Mouse (Mus musculus) neural tube, postnatal 0 days (tissue): ENCODE results near the gene Ndufa13. TPM values are rescaled to one million over a fixed set of nuclear protein-coding genes. Genes with fewer than 3 reads are reported as not detected.

Experiments used
- polyA plus RNA-seq: library from polyadenylated mRNA; unstranded; fragments of >200 nt; fragmentation: Nextera tagmentation; extraction: Ambion mirVana; gene quantifications from 2 replicates; pipeline ENCODE4 v1.2.1, GENCODE M21; 2015

The Ndufa13 gene
- 267 and 290 TPM in 2 replicates for polyA plus RNA-seq

DNA sequence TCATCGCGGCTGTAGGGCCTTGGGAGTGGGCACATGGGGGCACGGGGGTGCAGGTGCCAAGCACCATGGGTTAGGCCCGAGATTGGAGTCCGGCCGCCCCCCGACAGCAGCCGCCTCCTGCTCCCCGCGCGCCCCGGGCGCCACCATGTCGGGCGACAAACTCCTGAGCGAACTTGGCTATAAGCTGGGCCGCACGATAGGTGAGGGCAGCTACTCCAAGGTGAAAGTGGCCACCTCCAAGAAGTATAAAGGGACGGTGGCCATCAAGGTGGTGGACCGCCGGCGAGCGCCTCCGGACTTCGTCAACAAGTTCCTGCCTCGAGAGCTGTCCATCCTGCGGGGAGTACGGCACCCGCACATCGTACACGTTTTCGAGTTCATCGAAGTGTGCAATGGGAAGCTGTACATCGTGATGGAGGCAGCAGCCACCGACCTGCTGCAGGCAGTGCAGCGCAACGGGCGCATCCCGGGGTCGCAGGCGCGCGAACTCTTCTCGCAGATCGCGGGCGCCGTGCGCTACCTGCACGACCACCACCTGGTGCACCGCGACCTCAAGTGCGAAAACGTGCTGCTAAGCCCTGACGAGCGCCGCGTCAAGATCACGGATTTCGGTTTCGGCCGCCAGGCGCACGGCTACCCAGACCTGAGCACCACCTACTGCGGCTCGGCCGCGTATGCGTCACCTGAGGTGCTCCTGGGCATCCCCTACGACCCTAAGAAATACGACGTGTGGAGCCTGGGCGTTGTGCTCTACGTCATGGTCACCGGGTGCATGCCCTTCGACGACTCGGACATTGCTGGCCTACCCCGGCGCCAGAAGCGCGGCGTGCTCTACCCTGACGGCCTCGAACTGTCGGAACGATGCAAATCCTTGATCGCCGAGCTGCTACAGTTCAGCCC, at the start of gene Ndufa13, which contains the start of the genes Tssk6 and Yjefn3:
TSS of gene Ndufa13 (minus strand) at position 396 of the 900 bp plus-strand sequence.
TSS of gene Tssk6 (plus strand) at position 22 of the 900 bp plus-strand sequence.
TSS of gene Yjefn3 (minus strand) at position 550 of the 900 bp plus-strand sequence.

DNA sequence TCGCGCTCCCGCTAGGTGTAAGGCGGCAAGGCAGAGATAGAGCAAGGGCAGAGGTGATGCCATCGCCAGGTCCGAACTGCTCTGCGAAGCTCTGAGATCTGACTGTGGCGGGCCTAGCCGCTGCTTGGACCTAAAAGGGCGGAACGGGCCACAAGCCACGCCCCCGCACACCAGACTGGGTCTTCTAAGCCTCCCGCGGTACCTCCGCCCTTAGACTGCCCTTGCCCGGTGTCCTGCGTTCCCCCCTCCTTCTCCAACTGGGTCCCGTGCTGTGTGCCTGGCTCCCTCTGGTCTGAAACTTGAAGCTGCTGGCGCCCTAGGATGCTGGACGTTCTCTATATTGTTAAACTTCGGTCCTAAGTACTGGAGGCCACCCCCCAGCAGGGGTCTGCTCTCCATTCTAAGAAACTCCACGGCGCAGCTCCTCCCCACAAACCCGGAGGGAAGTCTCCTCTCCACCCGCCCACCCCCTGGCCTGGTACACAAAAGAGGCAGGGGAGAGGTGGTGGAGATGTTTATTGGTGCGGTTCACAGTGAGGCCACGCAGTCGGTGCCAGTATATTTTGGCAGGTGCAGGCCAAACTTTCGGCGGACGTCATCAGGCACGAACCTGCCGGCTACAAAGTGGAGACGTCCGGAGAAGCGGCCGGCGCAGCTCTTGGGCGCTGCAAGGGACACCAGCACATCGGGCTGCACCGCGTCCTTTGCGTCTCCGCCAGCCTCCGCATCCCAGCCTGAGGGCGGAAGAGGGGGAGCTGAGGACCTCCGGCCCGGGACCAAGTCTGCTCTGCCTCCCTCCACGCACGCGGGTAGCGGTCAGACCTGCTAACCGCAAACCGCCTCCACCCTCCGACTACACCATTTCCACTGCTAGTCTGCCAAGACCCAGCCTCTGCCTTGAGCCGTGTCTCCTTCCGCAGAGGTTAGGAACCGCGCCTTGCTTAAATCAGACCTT, 14.8 kb downstream of the Ndufa13 start, which contains the start of gene Cilp2:
TSS of gene Cilp2 (minus strand) at position 399 of the 955 bp plus-strand sequence.

Other genes starting within 250 kb of the Ndufa13 start
- gene Zfp964, start 248.1 kb downstream of the Ndufa13 start, polyA plus RNA-seq, result 1.4 and 1.6 TPM in 2 replicates
- 14.2 and 15.6 TPM in 2 replicates for gene Zfp869, start 191.8 kb downstream of the Ndufa13 start, polyA plus RNA-seq
- 4.6 and 5.6 TPM in 2 replicates for gene Zfp963, start 152.6 kb downstream of the Ndufa13 start, polyA plus RNA-seq
- 0.30 TPM in 1 of 2 replicates, not detected in the other for gene Gm20422, start 127.7 kb downstream of the Ndufa13 start, polyA plus RNA-seq
- gene Atp13a1, start 111.4 kb downstream of the Ndufa13 start, polyA plus RNA-seq, result 32.8 and 38.9 TPM in 2 replicates
- gene Zfp866, start 111.4 kb downstream of the Ndufa13 start, polyA plus RNA-seq, result 21.2 and 23.9 TPM in 2 replicates
- gene Gmip, start 93.9 kb downstream of the Ndufa13 start, polyA plus RNA-seq, result 19.8 and 26.2 TPM in 2 replicates
- 0.46 and 0.52 TPM in 2 replicates for gene Lpar2, start 80.1 kb downstream of the Ndufa13 start, polyA plus RNA-seq
- gene Pbx4, start 70.1 kb downstream of the Ndufa13 start, polyA plus RNA-seq, result 90.4 and 95.0 TPM in 2 replicates
- 6.9 and 7.0 TPM in 2 replicates for gene Cilp2, start 14.9 kb downstream of the Ndufa13 start, polyA plus RNA-seq
- 5.1 and 5.5 TPM in 2 replicates for gene Tssk6, start 374 bp downstream of the Ndufa13 start, polyA plus RNA-seq
- gene Yjefn3, start 154 bp upstream of the Ndufa13 start, polyA plus RNA-seq, result 15.7 and 16.0 TPM in 2 replicates
- 21.7 and 22.7 TPM in 2 replicates for gene Gatad2a, start 93.8 kb upstream of the Ndufa13 start, polyA plus RNA-seq
- gene Mau2, start 140.2 kb upstream of the Ndufa13 start, polyA plus RNA-seq, result 46.3 and 53.0 TPM in 2 replicates
- 44.5 and 49.6 TPM in 2 replicates for gene Sugp1, start 140.3 kb upstream of the Ndufa13 start, polyA plus RNA-seq
- gene Tm6sf2, start 170.4 kb upstream of the Ndufa13 start, polyA plus RNA-seq, result 0.95 and 1.3 TPM in 2 replicates
- 5.0 and 5.7 TPM in 2 replicates for gene Hapln4, start 180.9 kb upstream of the Ndufa13 start, polyA plus RNA-seq
- gene Ncan, start 218.3 kb upstream of the Ndufa13 start, polyA plus RNA-seq, result 175 and 230 TPM in 2 replicates
- gene Nr2c2ap, start 228.8 kb upstream of the Ndufa13 start, polyA plus RNA-seq, result 47.6 and 50.5 TPM in 2 replicates
- gene Rfxank, start 236.6 kb upstream of the Ndufa13 start, polyA plus RNA-seq, result 9.5 and 10.8 TPM in 2 replicates
- 57.1 and 64.0 TPM in 2 replicates for gene Borcs8, start 236.9 kb upstream of the Ndufa13 start, polyA plus RNA-seq
- gene Mef2b, start 237.2 kb upstream of the Ndufa13 start, polyA plus RNA-seq, result 1.8 and 2.2 TPM in 2 replicates